Mouse (Mus musculus): ENCODE measurements at regions not wholly inside any gene's neighbourhood (a gene's known extent, or its start where the extent isn't known, plus 50 kb on each side); places are given as distances from the start of the nearest gene placed in this dataset.

DNA sequence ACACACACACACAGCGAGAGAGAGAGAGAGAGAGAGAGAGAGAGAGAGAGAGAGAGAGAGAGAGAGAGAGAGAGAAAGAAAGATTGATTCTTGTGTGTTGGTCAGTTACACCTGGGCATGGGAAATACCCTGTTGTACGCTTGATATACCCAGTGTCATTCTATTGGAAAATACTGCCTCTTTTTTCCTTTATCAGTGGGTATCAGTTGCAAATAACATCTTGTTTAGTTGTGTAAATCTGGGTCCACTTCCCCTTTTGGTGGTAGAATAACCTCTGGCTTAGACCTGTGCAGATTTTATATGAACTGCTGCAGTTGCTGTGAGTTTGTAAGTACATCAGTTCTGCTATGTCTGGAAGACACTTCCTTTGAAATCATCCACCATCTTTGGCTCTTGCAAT, 373.4 kb upstream of the Ccdc54 start:
- TF ChIP-seq CTCF (IDR thresholded peaks at IDR 0.05; ENCODE audit: insufficient read depth, low read depth, low read length) = no peak
- TF ChIP-seq POLR2A (IDR thresholded peaks at IDR 0.05; ENCODE audit: insufficient read depth, low read depth, low read length) = no peak

Data from olfactory bulb, adult 2 months (tissue).